Mouse (Mus musculus): ENCODE measurements at regions not wholly inside any gene's neighbourhood (a gene's known extent, or its start where the extent isn't known, plus 50 kb on each side); places are given as distances from the start of the nearest gene placed in this dataset.

DNA sequence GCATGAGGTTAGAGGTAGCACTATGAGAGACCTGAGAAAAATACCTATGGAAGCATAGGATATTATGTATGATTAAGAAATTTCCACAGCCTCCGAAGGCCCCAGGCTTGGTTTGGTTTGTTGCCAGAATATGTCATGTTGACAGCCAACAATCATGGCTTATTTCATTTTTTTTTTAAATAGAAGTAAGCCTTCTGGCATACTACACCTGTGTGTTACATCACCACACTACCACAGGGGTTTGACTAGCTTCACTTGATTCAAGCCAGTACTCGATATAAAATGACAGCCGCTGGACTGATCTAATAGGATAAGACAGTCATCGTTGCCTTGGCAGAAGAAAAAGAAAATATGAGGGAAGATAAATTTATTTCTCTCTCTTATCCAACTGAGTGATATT is 232.6 kb upstream of the Erbb4 start:
- H3K9me3 ChIP-seq (replicated peaks; ENCODE audit: control insufficient read depth, insufficient read depth, low read length, poor library complexity, severe bottlenecking), result no peaks in the 10 kb centered on the region
- no peak overlapping the region for H3K27ac ChIP-seq (ENCODE audit: insufficient read depth, low read length)
- H3K4me1 ChIP-seq (ENCODE audit: control insufficient read depth, insufficient read depth, low read length), result no peaks in the 10 kb centered on the region
- H3K4me3 ChIP-seq (ENCODE audit: low read depth, low read length), result no peak overlapping the region
- H3K27me3 ChIP-seq (ENCODE audit: control insufficient read depth, insufficient read depth, low read length, poor library complexity, severe bottlenecking), result no peaks in the 10 kb centered on the region
- no peaks in the 10 kb centered on the region for H3K36me3 ChIP-seq (ENCODE audit: control insufficient read depth, insufficient read depth, low read length, poor library complexity, severe bottlenecking)
- no peak overlapping the region for H3K9ac ChIP-seq (ENCODE audit: low read depth, poor library complexity, severe bottlenecking)
- TF ChIP-seq POLR2A (IDR thresholded peaks at IDR 0.05; ENCODE audit: insufficient read depth, low read length), result no peak
- TF ChIP-seq EP300 (IDR thresholded peaks at IDR 0.05; ENCODE audit: insufficient read depth, low read depth, low read length), result no peak
- no peak for TF ChIP-seq CTCF (IDR thresholded peaks at IDR 0.05; ENCODE audit: low read depth, low read length)

DNA sequence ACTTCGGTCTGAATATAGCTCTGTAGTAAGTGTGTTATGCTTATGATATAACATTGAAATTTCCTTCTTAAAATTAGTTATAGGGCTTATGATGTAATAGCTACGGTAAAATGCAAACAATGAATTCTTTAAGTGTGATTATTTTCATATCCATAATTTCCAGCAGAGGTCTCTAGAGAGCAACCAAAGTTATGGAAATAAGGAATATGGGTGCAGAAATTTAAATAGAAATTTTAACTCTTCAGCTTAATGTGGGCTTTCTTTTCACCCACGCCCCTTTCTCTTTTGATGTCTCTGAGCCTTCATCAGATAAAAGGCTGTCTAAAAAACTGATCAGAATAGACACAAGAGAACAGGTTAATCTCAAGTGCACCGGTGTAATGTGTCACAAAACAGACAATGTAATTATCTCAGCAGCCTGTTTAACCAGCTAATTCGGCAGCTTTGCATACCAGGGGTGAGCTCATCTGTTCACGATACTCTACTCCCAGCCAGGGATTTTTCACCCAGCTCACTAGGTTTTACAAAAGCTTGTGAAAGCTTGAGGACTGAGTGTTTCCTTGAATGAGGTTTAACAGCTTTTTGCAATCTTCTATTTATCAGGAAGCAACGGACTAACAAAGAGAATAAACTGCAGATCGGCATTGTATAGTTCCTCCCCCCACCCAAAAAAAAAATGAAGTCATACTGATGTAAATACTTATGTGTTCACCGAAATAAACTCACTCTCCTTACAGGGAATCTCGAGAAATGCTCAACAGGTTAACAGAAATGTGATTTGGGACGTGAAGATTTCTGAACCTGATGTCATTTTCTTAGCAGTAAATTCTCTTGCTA is 223.8 kb upstream of the Erbb4 start:
- Histone ChIP-seq H3K27ac (ENCODE audit: insufficient read depth, low read length) (no peak overlapping the region), H3K27me3 (ENCODE audit: control insufficient read depth, insufficient read depth, low read length, poor library complexity, severe bottlenecking) (no peaks in the 10 kb centered on the region), H3K9ac (ENCODE audit: low read depth, poor library complexity, severe bottlenecking) (no peak overlapping the region), H3K9me3 (replicated peaks; ENCODE audit: control insufficient read depth, insufficient read depth, low read length, poor library complexity, severe bottlenecking) (no peaks in the 10 kb centered on the region), H3K36me3 (ENCODE audit: control insufficient read depth, insufficient read depth, low read length, poor library complexity, severe bottlenecking) (no peaks in the 10 kb centered on the region), H3K4me1 (ENCODE audit: control insufficient read depth, insufficient read depth, low read length) (no peaks in the 10 kb centered on the region), H3K4me3 (ENCODE audit: low read depth, low read length) (no peak overlapping the region)
- TF ChIP-seq EP300 (IDR thresholded peaks at IDR 0.05; ENCODE audit: insufficient read depth, low read depth, low read length) (no peak), CTCF (IDR thresholded peaks at IDR 0.05; ENCODE audit: low read depth, low read length) (no peak), POLR2A (IDR thresholded peaks at IDR 0.05; ENCODE audit: insufficient read depth, low read length) (no peak)

GRCm38 (mm10) chr1:69329399-69329798 is 221.5 kb upstream of the Erbb4 start:
- no peaks in the 10 kb centered on the region for H3K9me3 ChIP-seq (replicated peaks; ENCODE audit: control insufficient read depth, insufficient read depth, low read length, poor library complexity, severe bottlenecking)
- TF ChIP-seq CTCF (IDR thresholded peaks at IDR 0.05; ENCODE audit: low read depth, low read length), result no peak
- no peak for TF ChIP-seq POLR2A (IDR thresholded peaks at IDR 0.05; ENCODE audit: insufficient read depth, low read length)
- TF ChIP-seq EP300 (IDR thresholded peaks at IDR 0.05; ENCODE audit: insufficient read depth, low read depth, low read length), result no peak
- no peak overlapping the region for H3K9ac ChIP-seq (ENCODE audit: low read depth, poor library complexity, severe bottlenecking)
- H3K4me3 ChIP-seq (ENCODE audit: low read depth, low read length), result no peak overlapping the region
- no peak overlapping the region for H3K27ac ChIP-seq (ENCODE audit: insufficient read depth, low read length)
- H3K27me3 ChIP-seq (ENCODE audit: control insufficient read depth, insufficient read depth, low read length, poor library complexity, severe bottlenecking), result no peaks in the 10 kb centered on the region
- H3K4me1 ChIP-seq (ENCODE audit: control insufficient read depth, insufficient read depth, low read length), result no peaks in the 10 kb centered on the region
- no peaks in the 10 kb centered on the region for H3K36me3 ChIP-seq (ENCODE audit: control insufficient read depth, insufficient read depth, low read length, poor library complexity, severe bottlenecking)

- Histone ChIP-seq H3K36me3 (ENCODE audit: control insufficient read depth, insufficient read depth, low read length, poor library complexity, severe bottlenecking) (no peaks in the 10 kb centered on the region), H3K27ac (ENCODE audit: insufficient read depth, low read length) (no peak overlapping the region), H3K4me3 (ENCODE audit: low read depth, low read length) (no peak overlapping the region), H3K4me1 (ENCODE audit: control insufficient read depth, insufficient read depth, low read length) (no peaks in the 10 kb centered on the region), H3K27me3 (ENCODE audit: control insufficient read depth, insufficient read depth, low read length, poor library complexity, severe bottlenecking) (no peaks in the 10 kb centered on the region), H3K9ac (ENCODE audit: low read depth, poor library complexity, severe bottlenecking) (no peak overlapping the region), H3K9me3 (replicated peaks; ENCODE audit: control insufficient read depth, insufficient read depth, low read length, poor library complexity, severe bottlenecking) (no peaks in the 10 kb centered on the region)
- no peak for TF ChIP-seq POLR2A (IDR thresholded peaks at IDR 0.05; ENCODE audit: insufficient read depth, low read length)
These were observed 218.9 kb upstream of the Erbb4 start for GRCm38 (mm10) chr1:69326711-69327110.

DNA sequence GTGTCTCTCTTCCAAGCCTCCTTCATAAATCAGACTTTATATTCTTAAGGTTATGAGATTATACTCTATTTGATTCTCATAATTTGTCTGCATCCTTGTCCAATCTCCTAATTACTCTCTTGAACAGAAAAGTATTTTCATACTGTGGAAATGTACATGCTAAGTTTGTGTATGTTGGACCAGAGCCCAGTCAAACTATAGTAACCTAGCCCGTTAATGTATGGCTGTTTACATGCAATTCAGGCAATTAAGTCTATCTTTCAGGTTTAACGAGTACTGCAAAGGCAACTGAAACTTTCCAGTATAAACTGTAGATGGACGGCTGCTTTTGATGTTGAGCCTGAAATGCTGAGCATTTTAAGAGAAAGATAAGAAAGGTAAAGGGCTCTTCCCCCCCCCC is 211.7 kb upstream of the Erbb4 start:
- H3K27ac ChIP-seq (ENCODE audit: insufficient read depth, low read length), result no peak overlapping the region
- no peak overlapping the region for H3K9ac ChIP-seq (ENCODE audit: low read depth, poor library complexity, severe bottlenecking)
- H3K4me3 ChIP-seq (ENCODE audit: low read depth, low read length), result no peak overlapping the region
- TF ChIP-seq CTCF (IDR thresholded peaks at IDR 0.05; ENCODE audit: low read depth, low read length), result no peak
- TF ChIP-seq EP300 (IDR thresholded peaks at IDR 0.05; ENCODE audit: insufficient read depth, low read depth, low read length), result no peak
- no peak for TF ChIP-seq POLR2A (IDR thresholded peaks at IDR 0.05; ENCODE audit: insufficient read depth, low read length)
- H3K4me1 ChIP-seq (ENCODE audit: control insufficient read depth, insufficient read depth, low read length), result no peaks in the 10 kb centered on the region
- H3K27me3 ChIP-seq (ENCODE audit: control insufficient read depth, insufficient read depth, low read length, poor library complexity, severe bottlenecking), result no peaks in the 10 kb centered on the region
- H3K9me3 ChIP-seq (replicated peaks; ENCODE audit: control insufficient read depth, insufficient read depth, low read length, poor library complexity, severe bottlenecking), result no peaks in the 10 kb centered on the region
- H3K36me3 ChIP-seq (ENCODE audit: control insufficient read depth, insufficient read depth, low read length, poor library complexity, severe bottlenecking), result no peaks in the 10 kb centered on the region

GRCm38 (mm10) chr1:69296816-69297215 is 189.0 kb upstream of the Erbb4 start:
- TF ChIP-seq POLR2A (IDR thresholded peaks at IDR 0.05; ENCODE audit: insufficient read depth, low read length) (no peak), EP300 (IDR thresholded peaks at IDR 0.05; ENCODE audit: insufficient read depth, low read depth, low read length) (no peak), CTCF (IDR thresholded peaks at IDR 0.05; ENCODE audit: low read depth, low read length) (no peak)
- H3K4me1 ChIP-seq (ENCODE audit: control insufficient read depth, insufficient read depth, low read length), result no peaks in the 10 kb centered on the region
- H3K4me3 ChIP-seq (ENCODE audit: low read depth, low read length), result no peak overlapping the region

More at GRCm38 (mm10) chr1:69296816-69297215, 189.0 kb upstream of the Erbb4 start:
- H3K27me3 ChIP-seq (ENCODE audit: control insufficient read depth, insufficient read depth, low read length, poor library complexity, severe bottlenecking), result no peaks in the 10 kb centered on the region
- no peak overlapping the region for H3K27ac ChIP-seq (ENCODE audit: insufficient read depth, low read length)
- H3K9me3 ChIP-seq (replicated peaks; ENCODE audit: control insufficient read depth, insufficient read depth, low read length, poor library complexity, severe bottlenecking), result no peaks in the 10 kb centered on the region
- no peaks in the 10 kb centered on the region for H3K36me3 ChIP-seq (ENCODE audit: control insufficient read depth, insufficient read depth, low read length, poor library complexity, severe bottlenecking)
- H3K9ac ChIP-seq (ENCODE audit: low read depth, poor library complexity, severe bottlenecking), result no peak overlapping the region

Measured in ES-Bruce4 (cell line).